Mouse (Mus musculus): ENCODE measurements around the gene Ndst2. TPM values are rescaled to one million over a fixed set of nuclear protein-coding genes. Genes with fewer than 3 reads are reported as not detected.
A peak's percentile ranks its signal among the peaks of the same experiment; 100 is the strongest.

The Ndst2 gene
- total and polyA plus RNA-seq, 3 experiments: 72.2 to 227 (median 204) TPM

- no peaks in the 10 kb centered on the region for H3K27me3 ChIP-seq (ENCODE audit: insufficient read depth, low read length)
- ATAC-seq (ENCODE audit: extremely low read depth, insufficient number of reproducible peaks, low FRiP score, poor library complexity, severe bottlenecking): no peak
Observed at GRCm38 (mm10) chr14:20773410-20773809, 39.0 kb upstream of the Ndst2 start.

GRCm38 (mm10) chr14:20772808-20773207 is 38.4 kb upstream of the Ndst2 start:
- ATAC-seq (ENCODE audit: extremely low read depth, insufficient number of reproducible peaks, low FRiP score, poor library complexity, severe bottlenecking) (no peak), DNase-seq (ENCODE audit: low spot score) (no peak)
- TF ChIP-seq POLR2AphosphoS5 (IDR thresholded peaks at IDR 0.05; ENCODE audit: insufficient replicate concordance, low read depth, low read length): no peak
- TF ChIP-seq TAL1 (conservative IDR thresholded peaks at IDR 0.05; ENCODE audit: low read depth, low read length): no peak
- no peak for TF ChIP-seq CTCF (IDR thresholded peaks at IDR 0.05; ENCODE audit: low read depth, low read length)
- TF ChIP-seq GATA1 (IDR thresholded peaks at IDR 0.05; ENCODE audit: borderline replicate concordance, low read length): no peak
- TF ChIP-seq GATA2 (IDR thresholded peaks at IDR 0.05; ENCODE audit: borderline replicate concordance, low read depth, low read length): no peak
- peaks cover 89% of the 10 kb centered on the region for H3K36me3 ChIP-seq (replicated peaks)
- H3K4me3 ChIP-seq (ENCODE audit: low read depth, low read length): no peak overlapping the region
- H3K27me3 ChIP-seq (ENCODE audit: insufficient read depth, low read length): no peaks in the 10 kb centered on the region
- H3K4me1 ChIP-seq (ENCODE audit: insufficient read depth, low read depth, low read length): peaks cover 13% of the 10 kb centered on the region
- no peaks in the 10 kb centered on the region for H3K9me3 ChIP-seq (replicated peaks)

More at GRCm38 (mm10) chr14:20773410-20773809, 39.0 kb upstream of the Ndst2 start:
- Histone ChIP-seq H3K4me3 (ENCODE audit: low read depth, low read length) (no peak overlapping the region), H3K4me1 (ENCODE audit: insufficient read depth, low read depth, low read length) (peaks cover 13% of the 10 kb centered on the region), H3K36me3 (replicated peaks) (peaks cover 89% of the 10 kb centered on the region), H3K9me3 (replicated peaks) (no peaks in the 10 kb centered on the region)
- no peak for TF ChIP-seq GATA1 (IDR thresholded peaks at IDR 0.05; ENCODE audit: borderline replicate concordance, low read length)
- no peak for TF ChIP-seq CTCF (IDR thresholded peaks at IDR 0.05; ENCODE audit: low read depth, low read length)
- no peak for TF ChIP-seq TAL1 (conservative IDR thresholded peaks at IDR 0.05; ENCODE audit: low read depth, low read length)
- no peak for TF ChIP-seq POLR2AphosphoS5 (IDR thresholded peaks at IDR 0.05; ENCODE audit: insufficient replicate concordance, low read depth, low read length)
- TF ChIP-seq GATA2 (IDR thresholded peaks at IDR 0.05; ENCODE audit: borderline replicate concordance, low read depth, low read length): no peak
- no peak for DNase-seq (ENCODE audit: low spot score)

DNA sequence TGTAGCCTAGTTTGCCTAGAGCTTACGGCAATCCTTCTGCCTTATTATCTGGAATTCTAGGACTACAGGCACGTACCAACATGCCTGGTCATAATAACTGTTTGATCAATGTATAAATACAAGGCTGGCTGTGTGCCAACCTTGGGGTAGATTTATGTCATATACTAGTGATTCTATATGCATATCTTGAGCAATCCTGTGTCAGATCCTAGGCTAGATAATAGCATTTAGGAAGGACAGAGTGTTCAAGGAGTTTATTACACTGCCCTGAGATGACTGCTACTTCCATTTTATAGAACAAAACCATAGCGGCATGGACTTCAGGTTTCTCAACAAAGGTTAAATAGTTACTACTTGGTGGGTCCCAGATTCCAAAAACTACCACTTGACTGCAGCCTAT is 37.6 kb upstream of the Ndst2 start:
- H3K9me3 ChIP-seq (replicated peaks): no peaks in the 10 kb centered on the region
- DNase-seq (ENCODE audit: low spot score) (no peak), ATAC-seq (ENCODE audit: extremely low read depth, insufficient number of reproducible peaks, low FRiP score, poor library complexity, severe bottlenecking) (no peak)
- H3K36me3 ChIP-seq (replicated peaks): peaks cover 89% of the 10 kb centered on the region
- H3K4me3 ChIP-seq (ENCODE audit: low read depth, low read length): no peak overlapping the region
- peaks cover 13% of the 10 kb centered on the region for H3K4me1 ChIP-seq (ENCODE audit: insufficient read depth, low read depth, low read length)
- TF ChIP-seq TAL1 (conservative IDR thresholded peaks at IDR 0.05; ENCODE audit: low read depth, low read length) (no peak), CTCF (IDR thresholded peaks at IDR 0.05; ENCODE audit: low read depth, low read length) (no peak), POLR2AphosphoS5 (IDR thresholded peaks at IDR 0.05; ENCODE audit: insufficient replicate concordance, low read depth, low read length) (no peak), GATA1 (IDR thresholded peaks at IDR 0.05; ENCODE audit: borderline replicate concordance, low read length) (no peak), GATA2 (IDR thresholded peaks at IDR 0.05; ENCODE audit: borderline replicate concordance, low read depth, low read length) (no peak)
- H3K27me3 ChIP-seq (ENCODE audit: insufficient read depth, low read length): no peaks in the 10 kb centered on the region

- Histone ChIP-seq H3K4me1 (ENCODE audit: insufficient read depth, low read depth, low read length) (peaks cover 11% of the 10 kb centered on the region), H3K36me3 (replicated peaks) (peaks cover 86% of the 10 kb centered on the region), H3K27me3 (ENCODE audit: insufficient read depth, low read length) (no peaks in the 10 kb centered on the region), H3K4me3 (ENCODE audit: low read depth, low read length) (no peak overlapping the region), H3K9me3 (replicated peaks) (no peaks in the 10 kb centered on the region)
- ATAC-seq (ENCODE audit: extremely low read depth, insufficient number of reproducible peaks, low FRiP score, poor library complexity, severe bottlenecking): no peak
- TF ChIP-seq GATA2 (IDR thresholded peaks at IDR 0.05; ENCODE audit: borderline replicate concordance, low read depth, low read length) (no peak), POLR2AphosphoS5 (IDR thresholded peaks at IDR 0.05; ENCODE audit: insufficient replicate concordance, low read depth, low read length) (no peak), GATA1 (IDR thresholded peaks at IDR 0.05; ENCODE audit: borderline replicate concordance, low read length) (no peak), TAL1 (conservative IDR thresholded peaks at IDR 0.05; ENCODE audit: low read depth, low read length) (no peak), CTCF (IDR thresholded peaks at IDR 0.05; ENCODE audit: low read depth, low read length) (no peak)
- DNase-seq (ENCODE audit: low spot score): no peak
Observed at GRCm38 (mm10) chr14:20768581-20768980, 34.2 kb upstream of the Ndst2 start.

GRCm38 (mm10) chr14:20767936-20768335 is 33.6 kb upstream of the Ndst2 start:
- DNase-seq (ENCODE audit: low spot score): no peak
- no peak for ATAC-seq (ENCODE audit: extremely low read depth, insufficient number of reproducible peaks, low FRiP score, poor library complexity, severe bottlenecking)
- H3K4me1 ChIP-seq (ENCODE audit: insufficient read depth, low read depth, low read length): peaks cover 6% of the 10 kb centered on the region
- peaks cover 86% of the 10 kb centered on the region for H3K36me3 ChIP-seq (replicated peaks)
- no peak for TF ChIP-seq POLR2AphosphoS5 (IDR thresholded peaks at IDR 0.05; ENCODE audit: insufficient replicate concordance, low read depth, low read length)
- no peak for TF ChIP-seq TAL1 (conservative IDR thresholded peaks at IDR 0.05; ENCODE audit: low read depth, low read length)
- TF ChIP-seq GATA2 (IDR thresholded peaks at IDR 0.05; ENCODE audit: borderline replicate concordance, low read depth, low read length): no peak
- TF ChIP-seq CTCF (IDR thresholded peaks at IDR 0.05; ENCODE audit: low read depth, low read length): no peak
- no peak for TF ChIP-seq GATA1 (IDR thresholded peaks at IDR 0.05; ENCODE audit: borderline replicate concordance, low read length)
- no peak overlapping the region for H3K4me3 ChIP-seq (ENCODE audit: low read depth, low read length)
- H3K27me3 ChIP-seq (ENCODE audit: insufficient read depth, low read length): no peaks in the 10 kb centered on the region
- no peaks in the 10 kb centered on the region for H3K9me3 ChIP-seq (replicated peaks)

GRCm38 (mm10) chr14:20765642-20766258 is 31.4 kb upstream of the Ndst2 start:
- peak; percentile 76 for TF ChIP-seq CTCF (IDR thresholded peaks at IDR 0.05; ENCODE audit: low read depth, low read length)
- TF ChIP-seq TAL1 (conservative IDR thresholded peaks at IDR 0.05; ENCODE audit: low read depth, low read length): no peak
- peaks cover 87% of the 10 kb centered on the region for H3K36me3 ChIP-seq (replicated peaks)
- DNase-seq (ENCODE audit: low spot score): peak; percentile 41
- no peak overlapping the region for H3K4me3 ChIP-seq (ENCODE audit: low read depth, low read length)
- peaks cover 2% of the 10 kb centered on the region; the same call in 1 of the 2 replicates for H3K4me1 ChIP-seq (ENCODE audit: insufficient read depth, low read depth, low read length)
- H3K9me3 ChIP-seq (replicated peaks): no peaks in the 10 kb centered on the region
- H3K27me3 ChIP-seq (ENCODE audit: insufficient read depth, low read length): no peaks in the 10 kb centered on the region
- peak; percentile 45; the same call in 1 of the 2 replicates for ATAC-seq (ENCODE audit: extremely low read depth, insufficient number of reproducible peaks, low FRiP score, poor library complexity, severe bottlenecking)
